Mouse (Mus musculus) natural killer cell, adult 2 months (primary cell): ENCODE measurements around the gene Fmo2.

Experiments used
- DNase-seq, 2 experiments: peaks; one replicate each; pipeline ENCODE4 v3.0.0; 2022; ENCODE audit warnings: low spot score in 2 of 2

Gene Fmo2

GRCm38 (mm10) chr1:162891980-162892451 is 6.5 kb downstream of the Fmo2 start:
- no peak for DNase-seq

DNA sequence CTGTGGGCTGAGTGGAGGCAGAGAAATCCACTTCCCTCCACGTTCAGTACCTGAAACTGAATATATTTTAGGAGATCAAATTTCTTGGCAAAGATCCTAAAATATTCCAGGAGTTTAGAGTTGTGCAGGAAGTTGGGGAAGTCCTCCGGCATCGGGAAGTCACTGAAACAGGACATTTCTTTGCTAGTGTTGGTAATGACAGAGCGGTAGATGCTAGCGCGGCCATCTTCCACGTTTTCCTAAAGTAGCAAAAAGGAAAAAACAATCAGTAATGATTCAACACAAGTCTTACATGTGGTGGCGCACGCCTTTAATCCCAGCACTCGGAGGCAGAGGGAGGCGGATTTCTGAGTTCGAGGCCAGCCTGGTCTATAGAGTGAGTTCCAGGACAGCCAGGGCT is 9.9 kb downstream of the Fmo2 start:
- DNase-seq, result no peak

GRCm38 (mm10) chr1:162887644-162888043 is 10.9 kb downstream of the Fmo2 start:
- DNase-seq, result no peak

GRCm38 (mm10) chr1:162886138-162886816 is 12.2 kb downstream of the Fmo2 start:
- no peak for DNase-seq

DNA sequence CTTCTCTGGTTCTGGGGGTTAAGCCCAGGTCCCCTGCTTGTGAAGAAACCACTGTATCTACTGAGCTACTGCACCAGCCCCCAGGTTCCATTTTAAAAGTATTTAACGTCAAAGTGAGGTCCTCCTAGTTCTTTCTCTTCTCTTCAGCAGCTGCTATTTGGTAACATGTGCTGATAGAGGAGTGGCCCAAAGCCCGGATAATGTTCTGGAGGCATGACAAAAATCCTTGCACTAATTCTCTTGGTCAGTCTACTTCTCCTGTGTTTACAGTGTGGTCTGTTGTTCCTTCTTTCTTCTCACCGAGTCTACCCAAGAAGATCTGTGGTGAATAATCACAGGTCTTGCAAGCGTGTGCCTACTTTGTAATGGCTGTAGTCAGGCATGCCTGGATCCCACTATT is 15.8 kb downstream of the Fmo2 start:
- no peak for DNase-seq

- DNase-seq, result peak; percentile 3 to 18
These were observed 18.7 kb downstream of the Fmo2 start for GRCm38 (mm10) chr1:162879595-162880369.

DNA sequence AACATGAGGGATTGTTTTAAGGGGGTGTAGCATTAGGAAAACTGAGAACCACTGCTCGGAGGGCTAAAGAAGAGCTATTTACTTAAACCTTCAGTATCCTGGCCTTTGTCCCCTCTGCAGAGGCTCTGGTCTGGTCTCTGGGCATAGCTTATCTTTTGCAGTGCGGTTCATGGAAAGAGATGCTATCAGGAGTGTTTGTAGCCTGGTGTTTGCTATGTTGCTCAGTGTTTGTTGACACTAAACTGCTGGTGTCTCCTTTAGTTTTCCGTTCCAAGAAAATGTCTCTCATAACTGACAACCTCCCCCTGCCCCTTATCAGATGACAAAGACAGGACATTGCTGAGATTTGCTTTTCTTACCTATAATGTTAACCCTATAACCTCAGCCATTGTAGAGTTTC is 23.4 kb downstream of the Fmo2 start:
- no peak for DNase-seq

- no peak for DNase-seq
These were observed 26.7 kb downstream of the Fmo2 start for GRCm38 (mm10) chr1:162871701-162872311.

DNA sequence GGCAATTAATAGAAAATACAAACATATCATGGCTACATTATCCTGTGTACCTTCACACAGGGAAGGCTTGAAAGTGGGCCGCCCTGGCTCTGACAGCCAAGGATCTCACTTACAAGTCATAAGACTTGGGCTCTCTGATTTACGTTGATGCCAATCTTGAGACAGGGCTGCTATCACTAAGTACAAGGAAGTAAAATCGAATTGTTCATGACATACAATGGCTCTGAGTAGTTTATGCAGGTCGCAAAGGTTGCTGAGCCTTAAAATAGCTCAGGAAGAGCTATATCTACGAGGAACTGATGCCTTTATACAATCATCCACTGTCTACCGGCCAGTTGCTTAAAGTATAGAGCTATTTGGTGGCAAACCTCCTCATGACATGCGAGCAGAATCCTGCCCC is 27.5 kb downstream of the Fmo2 start:
- no peak for DNase-seq

GRCm38 (mm10) chr1:162867396-162867795 is 31.1 kb downstream of the Fmo2 start:
- DNase-seq, result no peak

GRCm38 (mm10) chr1:162866280-162866681 is 32.2 kb downstream of the Fmo2 start, which contains the start of gene Fmo1:
Gene Fmo1 (minus strand): TSS chr1:162866610.
- DNase-seq, result no peak

DNA sequence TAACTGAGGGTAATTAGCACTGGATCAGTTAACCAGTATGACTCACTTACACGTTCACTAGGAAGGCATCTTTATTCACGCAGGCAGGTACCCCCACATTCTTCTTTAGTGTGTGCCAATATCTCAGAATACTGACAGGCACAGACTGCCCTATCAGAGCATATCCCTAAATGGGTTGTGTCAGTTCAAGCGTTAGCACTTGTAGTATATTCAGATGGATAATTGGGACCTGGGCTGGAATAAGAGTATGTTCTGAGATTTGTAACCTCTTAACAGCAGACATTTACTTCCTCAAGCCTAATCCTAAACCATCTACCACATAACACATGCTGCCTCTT is 33.1 kb downstream of the Fmo2 start:
- DNase-seq, result no peak

DNA sequence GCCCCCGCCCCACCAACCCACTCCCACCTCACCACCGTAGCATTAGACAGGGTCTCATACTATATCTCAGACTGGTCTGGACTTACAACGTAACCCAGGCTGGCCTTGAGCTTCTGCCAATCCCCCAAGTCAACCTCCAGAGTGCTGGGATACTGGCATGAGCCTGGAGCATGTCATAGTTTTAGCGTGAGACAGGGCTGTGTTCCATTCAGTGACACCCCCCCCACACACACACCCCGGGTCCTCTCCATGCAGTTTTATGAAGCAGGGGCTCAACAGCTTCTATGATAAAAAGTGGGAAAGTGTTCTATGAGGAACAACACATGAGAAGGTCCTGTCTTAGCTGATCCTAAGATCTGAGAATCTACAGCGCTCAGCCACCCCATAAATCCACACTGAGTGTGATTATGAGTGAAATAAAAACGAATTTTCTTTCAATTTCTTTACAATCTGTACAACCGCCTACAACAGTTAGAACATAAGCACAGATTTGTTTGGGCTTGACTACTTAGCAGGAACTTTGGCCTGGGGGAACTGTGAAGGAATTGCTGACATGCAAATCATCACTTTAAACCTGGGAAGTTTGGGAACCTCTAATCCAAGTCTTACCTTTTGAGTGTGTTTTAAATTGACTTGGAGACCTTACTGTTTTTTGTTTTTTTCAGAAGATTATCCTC is 33.6 kb downstream of the Fmo2 start:
- no peak for DNase-seq

DNA sequence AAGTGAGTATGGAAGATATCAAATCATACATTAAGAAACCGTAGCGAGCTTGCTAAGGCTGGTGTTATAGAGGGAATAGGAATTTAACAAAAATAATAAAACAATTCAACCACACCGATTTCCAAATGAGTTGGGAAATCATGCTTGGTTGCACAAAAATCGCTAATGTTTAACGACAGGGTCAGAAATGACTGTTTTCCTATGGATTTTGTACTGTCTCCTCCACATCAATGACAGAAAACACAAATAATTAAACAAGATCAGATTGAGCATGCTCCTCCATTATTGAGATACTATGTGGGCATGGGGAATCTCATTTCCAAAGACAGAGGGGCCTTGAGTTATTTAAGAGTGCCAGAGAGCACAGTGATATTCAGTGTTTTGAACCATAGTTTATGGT is 34.2 kb downstream of the Fmo2 start:
- no peak for DNase-seq

DNA sequence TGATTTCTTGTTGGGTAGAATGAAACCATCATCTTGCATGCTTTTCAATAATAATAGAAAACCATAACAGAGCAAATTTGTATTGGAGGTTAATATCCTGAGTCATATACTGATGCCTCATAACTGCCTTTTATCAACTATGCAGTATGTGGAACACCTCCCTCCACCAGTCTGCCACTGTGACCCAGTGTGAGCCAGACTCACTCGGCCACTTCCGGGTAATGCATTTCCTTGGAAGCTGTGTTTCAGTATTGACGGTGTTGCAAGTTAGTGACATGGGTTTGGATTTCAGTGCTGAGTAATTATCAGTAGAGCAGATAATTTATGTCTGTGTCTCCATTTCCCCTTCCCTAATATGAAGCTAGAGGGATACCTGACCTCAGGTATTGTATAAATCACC is 34.9 kb downstream of the Fmo2 start:
- DNase-seq, result no peak

DNA sequence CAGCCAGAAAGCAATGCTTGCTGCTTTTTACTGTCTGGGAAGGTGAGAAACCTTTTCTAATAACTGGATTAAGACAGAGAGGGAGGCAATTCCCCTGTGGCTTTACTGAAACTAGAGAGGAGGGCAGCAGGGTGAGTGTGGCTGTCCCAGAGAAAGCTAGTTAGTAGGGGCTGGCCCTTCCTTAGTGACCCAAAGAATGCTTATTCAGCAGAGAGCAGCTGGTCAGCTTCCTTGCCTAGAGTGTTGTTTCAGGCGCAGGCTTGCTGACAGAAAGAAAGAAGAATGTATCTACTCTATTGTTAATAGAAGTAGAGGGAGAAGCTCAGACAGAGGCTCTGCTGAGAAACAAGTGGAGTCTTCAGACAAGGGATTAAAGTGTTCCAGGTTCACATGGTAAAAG is 36.2 kb downstream of the Fmo2 start:
- no peak for DNase-seq

DNA sequence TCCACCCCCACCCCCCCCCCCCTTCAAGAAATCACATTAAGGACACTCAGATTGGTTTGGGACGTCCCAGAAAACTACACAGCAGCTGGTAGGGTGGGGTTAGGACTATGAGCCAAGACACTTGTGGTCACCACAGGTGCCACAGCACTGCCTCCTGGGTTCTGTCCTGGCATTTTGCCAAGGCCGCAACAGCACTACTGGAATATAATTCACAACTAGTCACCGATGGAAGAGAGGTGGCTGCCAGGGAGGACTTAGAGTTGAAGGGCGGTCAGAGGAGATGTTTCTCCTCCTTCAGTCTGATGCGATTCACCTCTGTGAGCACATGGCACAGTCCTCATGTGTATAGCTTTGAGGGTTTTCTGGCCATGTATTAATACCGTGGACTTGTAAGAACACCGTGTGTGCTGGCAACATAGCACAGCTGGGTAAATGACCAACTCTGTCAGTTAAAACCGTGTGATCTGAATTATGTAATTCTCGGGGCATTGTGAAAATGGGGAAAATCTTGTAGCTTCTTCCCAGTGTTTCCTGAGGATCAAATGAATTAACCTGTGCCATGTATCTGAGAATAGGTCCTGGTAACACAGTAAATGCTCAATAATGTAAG is 38.4 kb downstream of the Fmo2 start:
- no peak for DNase-seq

DNA sequence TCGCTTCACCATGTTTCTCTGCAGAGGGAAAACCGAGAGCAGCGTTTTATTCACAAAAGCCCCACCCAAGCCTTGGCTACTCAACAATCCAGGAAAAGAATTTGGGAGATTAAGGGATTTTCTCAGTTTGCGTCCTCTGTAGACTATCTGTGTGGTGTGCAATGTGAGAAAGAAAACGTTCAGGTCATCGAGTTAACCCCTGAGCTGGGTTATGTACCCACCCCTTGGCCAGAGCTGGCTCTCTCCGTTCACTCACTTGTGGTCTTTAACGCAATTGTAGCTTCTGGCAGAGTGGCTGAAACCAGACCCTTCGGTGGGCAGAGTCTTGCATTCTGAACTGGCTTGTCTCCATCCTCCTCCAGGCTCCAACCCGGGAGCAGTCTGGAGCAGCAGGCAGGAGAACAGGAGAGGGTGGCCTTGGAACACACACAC is 39.0 kb downstream of the Fmo2 start:
- DNase-seq, result no peak

DNA sequence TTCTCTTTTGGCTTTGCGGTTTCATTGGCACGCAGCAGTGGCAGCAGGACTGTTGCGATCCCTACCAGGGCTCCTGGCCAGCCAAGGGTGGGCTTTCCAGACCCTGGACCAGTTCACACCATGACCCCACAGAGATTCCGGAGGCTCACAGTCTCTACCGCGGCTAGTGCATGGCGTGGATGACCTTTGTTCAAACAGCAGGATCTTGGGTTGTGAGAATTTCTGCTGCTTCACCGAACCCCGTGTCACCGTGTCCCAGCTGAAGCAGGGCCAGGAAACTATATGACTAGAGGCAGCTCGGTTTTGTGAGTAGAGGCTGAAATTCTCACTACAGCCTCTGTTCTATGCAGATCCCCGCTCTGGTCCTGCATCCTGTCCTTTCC is 39.8 kb downstream of the Fmo2 start:
- DNase-seq, result no peak

DNA sequence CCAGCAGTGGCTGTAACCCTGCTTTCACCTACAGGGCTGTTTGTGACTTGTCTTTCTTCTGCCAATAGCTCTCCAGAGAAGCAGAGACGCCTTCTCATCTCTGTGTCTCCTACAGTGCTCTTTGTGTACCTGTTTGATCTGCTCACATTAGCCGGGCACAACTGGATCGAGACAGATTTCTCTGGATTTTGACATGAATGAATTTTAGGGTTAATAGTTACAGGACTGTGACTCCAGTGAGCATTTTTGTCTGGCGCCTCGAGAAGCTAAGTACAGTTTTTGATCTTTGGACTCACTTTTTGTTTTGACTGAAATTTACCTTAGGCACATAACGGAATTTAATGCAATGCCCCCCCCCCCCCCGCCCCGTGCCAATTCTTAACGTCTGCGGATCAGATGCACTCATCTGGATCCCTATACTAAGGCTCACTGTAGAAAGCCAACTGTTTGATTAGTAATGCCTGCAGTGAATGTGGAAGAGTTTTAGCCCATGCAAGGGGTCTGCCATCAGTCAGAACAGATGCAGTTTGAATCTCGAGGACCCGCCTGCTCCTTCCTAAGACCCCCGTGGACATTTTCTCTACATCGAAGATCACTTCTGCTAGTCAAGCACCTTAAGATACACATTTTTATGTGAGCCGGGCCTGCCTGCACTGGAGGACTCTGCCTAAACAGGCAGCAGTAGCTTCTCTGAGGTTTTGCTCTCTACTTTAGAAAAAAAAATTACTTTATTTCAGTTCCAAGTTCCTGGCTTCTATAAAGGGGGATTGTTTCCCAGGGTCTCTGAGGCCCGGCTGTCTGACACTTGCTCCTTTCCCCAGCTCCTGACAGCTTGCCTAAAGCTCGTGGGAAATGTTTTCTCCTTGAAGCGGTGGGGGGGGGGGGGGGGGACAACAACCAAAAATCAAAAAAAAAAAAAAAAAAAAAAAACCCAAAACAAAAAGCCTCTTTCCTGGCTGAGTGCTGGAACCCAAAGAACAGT is 40.5 kb downstream of the Fmo2 start:
- no peak for DNase-seq
